Mouse (Mus musculus): Measurements from ENCODE around the gene Vwa2.

Vwa2 gene

DNA sequence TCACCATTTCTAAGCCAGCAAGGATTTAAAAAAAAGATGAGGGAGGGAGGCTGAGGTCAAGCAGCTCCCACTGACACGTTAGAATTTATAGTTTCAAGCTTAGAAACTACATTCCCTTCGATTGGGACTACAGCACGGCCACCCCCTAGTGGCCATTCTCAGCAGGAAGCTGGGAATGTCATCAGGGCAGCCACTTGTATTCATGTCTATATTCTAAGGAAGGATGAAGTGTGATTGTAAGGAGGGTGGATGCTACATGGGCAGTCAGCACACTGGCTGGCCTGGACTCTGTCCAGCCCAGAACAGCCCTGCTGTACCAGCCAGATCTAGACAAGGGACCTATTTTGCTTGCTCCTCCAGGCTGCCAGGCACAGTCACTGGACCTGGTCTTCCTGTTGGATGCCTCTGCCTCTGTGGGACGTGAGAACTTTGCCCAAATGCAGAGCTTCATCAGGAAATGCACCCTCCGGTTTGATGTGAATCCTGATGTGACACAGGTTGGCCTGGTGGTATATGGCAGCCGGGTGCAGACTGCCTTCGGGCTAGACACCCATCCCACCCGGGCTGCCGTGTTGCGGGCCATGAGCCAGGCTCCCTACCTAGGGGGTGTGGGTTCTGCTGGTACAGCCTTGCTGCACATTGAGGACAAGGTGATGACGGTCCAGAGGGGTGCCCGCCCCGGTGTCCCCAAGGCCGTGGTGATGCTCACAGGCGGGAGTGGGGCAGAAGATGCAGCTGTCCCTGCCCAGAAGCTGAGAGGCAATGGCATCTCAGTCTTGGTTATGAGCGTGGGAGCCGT is 34.6 kb downstream of the Vwa2 start:
- DNase-seq = peak; percentile 91

DNA sequence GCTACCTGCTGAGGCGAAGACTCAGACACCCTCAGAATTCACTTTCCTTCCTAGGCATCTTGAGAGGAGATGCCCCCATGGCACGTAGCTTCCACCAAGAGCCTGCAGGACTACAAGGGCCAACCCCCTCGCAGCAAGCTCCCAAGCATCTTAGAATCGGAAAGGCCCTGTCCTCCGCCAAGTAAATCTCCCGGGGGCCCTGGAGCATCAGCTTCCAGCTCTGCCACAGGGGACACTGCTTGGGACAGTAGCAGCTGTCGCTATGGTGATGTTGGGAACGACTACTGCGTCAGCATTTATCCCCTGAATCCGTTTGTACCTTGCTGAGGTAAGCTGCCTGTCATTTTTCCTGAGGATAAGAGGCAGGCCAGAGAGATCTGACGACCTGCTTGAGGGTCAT is 36.5 kb downstream of the Vwa2 start:
- DNase-seq = peak; percentile 95

- DNase-seq = no peak
These were observed 39.7 kb downstream of the Vwa2 start for GRCm38 (mm10) chr19:56913761-56914160.

GRCm38 (mm10) chr19:56914658-56915057 is 40.6 kb downstream of the Vwa2 start:
- DNase-seq = no peak

GRCm38 (mm10) chr19:56915084-56915483 is 41.0 kb downstream of the Vwa2 start:
- peak; percentile 78 for DNase-seq

DNA sequence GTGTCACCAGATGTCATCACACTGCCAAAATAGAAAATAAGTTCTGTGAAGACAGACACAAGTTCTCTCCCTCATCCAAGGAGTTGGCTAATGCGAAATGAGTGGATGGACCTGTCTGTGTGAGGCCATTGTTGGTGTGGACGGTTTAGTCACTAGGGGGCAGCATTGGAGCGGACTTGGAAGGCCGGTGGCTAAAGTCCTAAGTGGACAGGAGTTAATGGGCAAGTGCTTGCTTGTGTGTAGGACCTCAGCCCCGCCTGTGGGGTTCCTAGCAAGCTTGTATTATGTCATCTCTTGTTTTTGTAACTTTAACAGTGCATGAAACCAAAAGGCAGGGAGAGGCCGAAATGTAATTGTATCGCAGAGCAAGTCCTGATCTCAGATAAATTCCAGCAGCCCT is 45.6 kb downstream of the Vwa2 start:
- DNase-seq = peak; percentile 97

DNA sequence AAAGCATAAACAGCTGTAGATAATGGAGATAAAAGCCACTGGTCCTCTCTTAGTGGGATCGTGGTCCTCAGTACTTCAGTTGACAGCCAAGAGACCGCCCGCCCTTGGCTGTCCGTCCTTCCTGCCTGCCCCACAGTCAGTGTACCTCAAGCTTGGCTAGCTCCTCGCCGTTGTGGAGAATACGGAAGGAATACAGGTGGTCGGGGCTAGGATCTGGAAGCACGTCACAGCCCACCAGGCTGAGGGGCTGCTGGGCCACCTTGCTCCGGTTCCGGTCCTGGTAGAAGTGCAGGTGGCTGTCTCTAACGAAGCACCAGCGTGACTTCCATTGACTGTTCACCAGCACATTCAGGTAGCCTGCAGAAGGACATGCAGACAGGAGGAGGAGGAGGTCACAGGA is 46.2 kb downstream of the Vwa2 start:
- peak; percentile 90 for DNase-seq

GRCm38 (mm10) chr19:56921744-56922143 is 47.7 kb downstream of the Vwa2 start:
- peak; percentile 91 for DNase-seq

DNA sequence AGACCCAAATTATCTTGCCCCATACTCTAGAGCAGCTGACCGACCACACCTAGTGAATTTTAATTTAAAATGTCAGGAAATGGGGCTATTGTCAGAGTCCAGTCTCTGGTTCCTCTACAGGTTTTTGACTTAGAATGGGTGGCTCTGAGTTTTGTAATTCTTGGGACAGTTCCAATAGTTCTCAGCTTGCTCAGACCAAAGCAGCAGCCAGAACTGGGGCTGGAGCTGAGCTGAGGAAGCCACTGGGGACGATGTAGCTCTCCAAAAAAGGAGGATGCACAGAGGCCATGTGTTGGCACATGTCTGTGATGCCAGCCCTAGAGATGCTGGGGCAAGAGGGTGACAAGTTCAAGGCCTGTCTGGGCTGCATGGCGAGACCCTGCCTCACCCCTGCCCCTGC is 55.3 kb downstream of the Vwa2 start:
- peak; percentile 96 for DNase-seq

GRCm38 (mm10) chr19:56930029-56930428 is 56.0 kb downstream of the Vwa2 start:
- DNase-seq = peak; percentile 88

GRCm38 (mm10) chr19:56933800-56934199 is 59.8 kb downstream of the Vwa2 start:
- DNase-seq = no peak

DNA sequence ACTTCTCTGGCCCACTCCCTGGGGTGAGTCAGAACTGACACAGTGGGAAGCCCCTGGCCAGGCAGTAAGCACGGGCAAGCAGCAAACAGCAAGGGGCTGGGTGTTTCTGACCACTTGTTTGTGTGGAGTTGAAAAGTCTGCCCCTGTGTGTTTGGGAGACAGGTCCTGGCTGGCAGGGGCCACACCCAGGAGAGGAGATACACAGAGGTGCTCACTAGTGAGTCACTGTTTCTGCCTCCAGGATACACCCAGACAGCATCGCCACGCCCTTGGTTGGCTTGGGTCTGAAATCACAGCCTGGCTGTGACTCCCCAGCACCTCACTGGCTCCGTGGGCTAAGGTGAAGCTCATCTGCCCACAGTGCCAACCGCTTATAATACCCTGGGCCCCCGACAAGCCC is 61.1 kb downstream of the Vwa2 start:
- DNase-seq = peak; percentile 89

- no peak for DNase-seq
These were observed 61.7 kb downstream of the Vwa2 start for GRCm38 (mm10) chr19:56935777-56936176.

- peak; percentile 70 for DNase-seq
These were observed 62.2 kb downstream of the Vwa2 start for GRCm38 (mm10) chr19:56936253-56936652.

DNA sequence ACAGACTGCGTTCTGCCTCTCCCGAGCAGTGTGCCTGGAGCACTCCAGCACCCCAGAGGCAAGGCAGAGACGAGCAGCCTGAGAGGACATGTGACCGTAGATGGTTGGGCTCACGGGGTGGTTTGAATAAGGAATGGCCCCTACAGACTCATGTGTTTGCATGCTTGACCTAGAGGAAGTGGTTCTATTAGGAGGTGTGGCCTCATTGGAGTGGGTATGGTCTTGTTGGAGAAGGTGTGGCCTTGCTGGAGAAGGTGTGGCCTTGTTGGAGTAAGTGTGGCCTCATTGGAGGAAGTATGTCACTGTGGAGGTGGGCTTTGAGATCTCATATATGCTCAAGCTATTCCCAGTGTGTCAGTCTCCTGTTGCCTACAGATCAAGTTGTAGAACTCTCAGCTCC is 63.9 kb downstream of the Vwa2 start:
- DNase-seq = no peak

DNA sequence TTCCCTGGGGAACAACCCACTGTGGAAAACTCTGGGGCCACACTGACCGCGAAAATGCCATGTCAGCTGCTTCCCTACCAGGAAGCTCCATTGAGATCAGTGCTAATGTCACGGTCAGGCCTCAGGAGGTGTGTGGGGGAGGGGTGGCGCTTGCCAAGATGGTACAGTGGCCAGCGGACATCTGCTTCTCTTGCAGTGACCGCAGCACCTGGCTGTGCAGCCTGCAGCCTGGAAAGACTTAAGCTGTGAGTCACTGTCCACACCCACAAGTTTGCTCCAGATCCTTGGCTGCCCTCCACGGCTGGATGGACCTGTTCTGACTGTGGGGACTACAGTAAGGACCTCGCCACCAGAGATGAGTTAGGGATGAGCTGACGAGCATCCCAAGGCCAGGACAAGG is 65.8 kb downstream of the Vwa2 start:
- peak; percentile 95 for DNase-seq

- peak; percentile 98 for DNase-seq
These were observed 66.5 kb downstream of the Vwa2 start for GRCm38 (mm10) chr19:56940507-56940906.

GRCm38 (mm10) chr19:56942216-56942615 is 68.2 kb downstream of the Vwa2 start:
- no peak for DNase-seq

GRCm38 (mm10) chr19:56944211-56944610 is 70.2 kb downstream of the Vwa2 start:
- DNase-seq = peak; percentile 92

DNA sequence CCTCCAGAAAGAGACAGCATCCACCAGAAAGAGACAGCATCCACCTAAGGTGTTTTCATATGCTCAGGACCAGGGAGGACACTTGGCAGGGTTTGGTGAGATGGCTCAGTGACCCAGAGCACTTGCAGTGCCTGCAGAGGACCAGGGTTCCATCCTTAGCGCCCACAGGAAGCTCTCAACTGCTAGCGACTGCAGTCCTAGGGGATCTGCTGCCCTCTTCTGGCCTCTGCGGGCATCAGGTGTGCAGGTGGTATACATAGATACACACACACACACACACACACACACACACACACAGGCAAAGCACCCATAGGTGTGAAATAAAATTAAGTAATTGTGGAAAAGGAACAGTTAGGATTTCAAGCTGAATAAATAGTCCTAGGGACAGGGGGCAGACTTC is 70.8 kb downstream of the Vwa2 start:
- no peak for DNase-seq

DNA sequence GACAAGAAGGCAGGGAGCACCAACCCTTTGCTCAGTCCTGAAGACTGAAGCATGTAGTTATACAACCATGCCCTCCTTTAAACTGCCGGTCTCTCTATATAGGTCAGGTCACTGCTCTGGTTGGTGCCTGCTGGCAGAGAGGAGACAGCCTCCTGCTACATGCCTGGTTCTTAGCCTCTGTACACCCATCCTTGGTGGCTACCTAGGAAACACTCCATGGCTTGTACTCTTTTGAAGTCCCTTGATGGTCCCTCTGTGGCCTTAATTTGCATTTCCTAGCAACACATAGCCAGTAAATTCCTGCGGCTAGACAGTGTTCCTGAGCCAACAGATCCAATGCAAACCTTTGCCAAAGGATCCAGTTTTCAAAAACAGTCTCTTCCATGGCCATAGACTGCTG is 71.6 kb downstream of the Vwa2 start:
- DNase-seq = no peak

- no peak for DNase-seq
These were observed 72.2 kb downstream of the Vwa2 start for GRCm38 (mm10) chr19:56946277-56946676.

DNA sequence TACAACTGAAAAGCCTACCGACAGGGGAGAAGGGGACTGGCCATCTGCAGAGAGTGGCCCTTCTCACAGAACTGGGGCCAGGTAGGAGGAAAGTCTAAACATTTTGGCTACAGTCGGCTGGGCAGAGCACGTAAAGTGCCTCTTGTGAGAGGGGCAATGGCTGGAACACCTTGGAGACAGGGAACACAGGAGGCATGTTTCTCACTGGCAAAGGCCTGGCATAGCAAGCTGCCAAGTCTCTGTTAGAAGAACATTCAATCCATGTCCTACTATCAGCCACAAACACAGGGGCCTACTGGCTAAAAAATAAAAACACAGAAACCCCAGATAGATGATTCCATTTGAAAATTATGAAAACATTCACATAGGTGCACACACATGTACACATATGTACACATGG is 72.7 kb downstream of the Vwa2 start:
- DNase-seq = no peak

GRCm38 (mm10) chr19:56947971-56948610 is 74.0 kb downstream of the Vwa2 start:
- no peak for DNase-seq

DNA sequence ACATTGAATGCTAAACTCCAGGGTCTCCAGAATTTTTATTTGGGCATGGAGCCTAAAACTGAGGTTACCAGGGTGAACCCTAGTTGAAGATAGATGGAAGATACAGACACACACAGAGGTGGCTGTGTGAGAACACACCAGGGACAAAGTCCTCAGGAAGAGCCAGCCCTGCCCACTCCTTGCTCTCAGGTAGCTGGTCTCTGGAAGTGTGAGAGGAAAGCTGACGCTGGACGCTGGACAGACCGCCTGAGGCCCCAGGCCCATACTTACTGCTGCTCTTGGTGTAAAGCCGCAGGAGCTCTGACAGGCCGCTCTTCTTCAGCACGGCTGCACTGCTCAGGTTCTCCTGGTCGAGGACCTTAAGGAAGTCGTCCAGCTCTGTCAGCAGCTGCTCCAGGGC is 75.8 kb downstream of the Vwa2 start:
- no peak for DNase-seq

All from heart, adult 11 months (tissue).